Mouse (Mus musculus): Measurements from ENCODE around the gene Fgfr2. TPM values are rescaled to one million over a fixed set of nuclear protein-coding genes. Genes with fewer than 3 reads are reported as not detected.
"Not testable (repeated sequence)": the region's sequence is repeated elsewhere in the genome, so short reads cannot be mapped to it uniquely, and the experiment has no call there.

The Fgfr2 gene
- total RNA-seq, 1 experiment = 37.5 TPM

GRCm38 (mm10) chr7:131113676-131114075 is 2009.5 kb downstream of the Fgfr2 start:
- no peak overlapping the region for H3K27ac ChIP-seq (ENCODE audit: insufficient read depth, low read depth, low read length, poor library complexity, severe bottlenecking)

GRCm38 (mm10) chr7:131112486-131112885 is 2010.7 kb downstream of the Fgfr2 start:
- H3K27ac ChIP-seq (ENCODE audit: insufficient read depth, low read depth, low read length, poor library complexity, severe bottlenecking) = no peak overlapping the region
- TF ChIP-seq ZC3H11A (IDR thresholded peaks at IDR 0.05; ENCODE audit: borderline replicate concordance, low read depth, low read length) (no peak; the same call in 1 of the 2 replicates), HCFC1 (IDR thresholded peaks at IDR 0.05; ENCODE audit: borderline replicate concordance, insufficient read depth, low read length) (no peak), ZNF384 (IDR thresholded peaks at IDR 0.05; ENCODE audit: low read depth, low read length) (no peak)
- H3K4me1 ChIP-seq (ENCODE audit: control insufficient read depth in 2 of 2, insufficient read depth in 2 of 2, low read length in 2 of 2, poor library complexity in 1 of 2) = no peaks in the 10 kb centered on the region
- no peak overlapping the region for H3K4me3 ChIP-seq (ENCODE audit: insufficient read depth in 1 of 2, low read depth in 1 of 2, low read length in 2 of 2, poor library complexity in 1 of 2, severe bottlenecking in 1 of 2)
- no peaks in the 10 kb centered on the region for H3K9me3 ChIP-seq (ENCODE audit: control insufficient read depth, insufficient read depth, low read depth, low read length)
- in situ Hi-C loops (cut with MboI; ENCODE audit: low sequenced_read_pairs in 2 of 2, unreplicated experiment in 2 of 2) = no loop called here
- peak; percentile 37 for DNase-seq (ENCODE audit: low read depth, low spot score)
- H3K9ac ChIP-seq (ENCODE audit: insufficient read depth, low read depth, low read length, poor library complexity, severe bottlenecking) = no peak overlapping the region
- no peaks in the 10 kb centered on the region for H3K36me3 ChIP-seq (ENCODE audit: control insufficient read depth, insufficient read depth, low read length, poor library complexity, severe bottlenecking)

More at GRCm38 (mm10) chr7:131113676-131114075, 2009.5 kb downstream of the Fgfr2 start:
- Histone ChIP-seq H3K4me3 (ENCODE audit: insufficient read depth in 1 of 2, low read depth in 1 of 2, low read length in 2 of 2, poor library complexity in 1 of 2, severe bottlenecking in 1 of 2) (no peak overlapping the region), H3K4me1 (ENCODE audit: control insufficient read depth in 2 of 2, insufficient read depth in 2 of 2, low read length in 2 of 2, poor library complexity in 1 of 2) (no peaks in the 10 kb centered on the region), H3K9me3 (ENCODE audit: control insufficient read depth, insufficient read depth, low read depth, low read length) (no peaks in the 10 kb centered on the region), H3K9ac (ENCODE audit: insufficient read depth, low read depth, low read length, poor library complexity, severe bottlenecking) (no peak overlapping the region), H3K36me3 (ENCODE audit: control insufficient read depth, insufficient read depth, low read length, poor library complexity, severe bottlenecking) (no peaks in the 10 kb centered on the region)
- in situ Hi-C loops (cut with MboI; ENCODE audit: low sequenced_read_pairs in 2 of 2, unreplicated experiment in 2 of 2) = no loop called here
- no peak for TF ChIP-seq ZNF384 (IDR thresholded peaks at IDR 0.05; ENCODE audit: low read depth, low read length)
- no peak for TF ChIP-seq CHD2 (IDR thresholded peaks at IDR 0.05; ENCODE audit: low read depth, low read length)
- TF ChIP-seq MAFK (IDR thresholded peaks at IDR 0.05; ENCODE audit: insufficient read depth, low read depth, low read length) = no peak
- TF ChIP-seq HCFC1 (IDR thresholded peaks at IDR 0.05; ENCODE audit: borderline replicate concordance, insufficient read depth, low read length) = no peak
- TF ChIP-seq ZC3H11A (IDR thresholded peaks at IDR 0.05; ENCODE audit: borderline replicate concordance, low read depth, low read length) = no peak
- no peak for DNase-seq (ENCODE audit: low read depth, low spot score)

- DNase-seq (ENCODE audit: low read depth, low spot score); H3K36me3 ChIP-seq (ENCODE audit: control insufficient read depth, insufficient read depth, low read length, poor library complexity, severe bottlenecking); in situ Hi-C loops (cut with MboI; ENCODE audit: low sequenced_read_pairs in 2 of 2, unreplicated experiment in 2 of 2): not testable (repeated sequence)
These were observed 2040.7 kb downstream of the Fgfr2 start for GRCm38 (mm10) chr7:131082403-131082802.

GRCm38 (mm10) chr7:131075956-131076355 is 2047.2 kb downstream of the Fgfr2 start:
- peak; percentile 16 for DNase-seq (ENCODE audit: low read depth, low spot score)
- TF ChIP-seq ZC3H11A (IDR thresholded peaks at IDR 0.05; ENCODE audit: borderline replicate concordance, low read depth, low read length) (no peak; the same call in 1 of the 2 replicates), CHD2 (IDR thresholded peaks at IDR 0.05; ENCODE audit: low read depth, low read length) (no peak), HCFC1 (IDR thresholded peaks at IDR 0.05; ENCODE audit: borderline replicate concordance, insufficient read depth, low read length) (no peak), ZNF384 (IDR thresholded peaks at IDR 0.05; ENCODE audit: low read depth, low read length) (no peak), MAFK (IDR thresholded peaks at IDR 0.05; ENCODE audit: insufficient read depth, low read depth, low read length) (no peak)

More at GRCm38 (mm10) chr7:131082403-131082802, 2040.7 kb downstream of the Fgfr2 start:
- not testable (repeated sequence) for H3K9me3 ChIP-seq (ENCODE audit: control insufficient read depth, insufficient read depth, low read depth, low read length); H3K4me3 ChIP-seq (ENCODE audit: insufficient read depth in 1 of 2, low read depth in 1 of 2, low read length in 2 of 2, poor library complexity in 1 of 2, severe bottlenecking in 1 of 2); H3K27ac ChIP-seq (ENCODE audit: insufficient read depth, low read depth, low read length, poor library complexity, severe bottlenecking); H3K4me1 ChIP-seq (ENCODE audit: control insufficient read depth in 2 of 2, insufficient read depth in 2 of 2, low read length in 2 of 2, poor library complexity in 1 of 2); H3K9ac ChIP-seq (ENCODE audit: insufficient read depth, low read depth, low read length, poor library complexity, severe bottlenecking)

GRCm38 (mm10) chr7:131074098-131074497 is 2049.1 kb downstream of the Fgfr2 start:
- H3K4me3 ChIP-seq (ENCODE audit: insufficient read depth in 1 of 2, low read depth in 1 of 2, low read length in 2 of 2, poor library complexity in 1 of 2, severe bottlenecking in 1 of 2); H3K36me3 ChIP-seq (ENCODE audit: control insufficient read depth, insufficient read depth, low read length, poor library complexity, severe bottlenecking); H3K27ac ChIP-seq (ENCODE audit: insufficient read depth, low read depth, low read length, poor library complexity, severe bottlenecking); in situ Hi-C loops (cut with MboI; ENCODE audit: low sequenced_read_pairs in 2 of 2, unreplicated experiment in 2 of 2); H3K9me3 ChIP-seq (ENCODE audit: control insufficient read depth, insufficient read depth, low read depth, low read length); H3K9ac ChIP-seq (ENCODE audit: insufficient read depth, low read depth, low read length, poor library complexity, severe bottlenecking); H3K4me1 ChIP-seq (ENCODE audit: control insufficient read depth in 2 of 2, insufficient read depth in 2 of 2, low read length in 2 of 2, poor library complexity in 1 of 2); DNase-seq (ENCODE audit: low read depth, low spot score): not testable (repeated sequence)

More at GRCm38 (mm10) chr7:131075956-131076355, 2047.2 kb downstream of the Fgfr2 start:
- in situ Hi-C loops (cut with MboI; ENCODE audit: low sequenced_read_pairs in 2 of 2, unreplicated experiment in 2 of 2) = no loop called here
- Histone ChIP-seq H3K9me3 (ENCODE audit: control insufficient read depth, insufficient read depth, low read depth, low read length) (no peaks in the 10 kb centered on the region), H3K27ac (ENCODE audit: insufficient read depth, low read depth, low read length, poor library complexity, severe bottlenecking) (no peak overlapping the region), H3K36me3 (ENCODE audit: control insufficient read depth, insufficient read depth, low read length, poor library complexity, severe bottlenecking) (no peaks in the 10 kb centered on the region), H3K4me3 (ENCODE audit: insufficient read depth in 1 of 2, low read depth in 1 of 2, low read length in 2 of 2, poor library complexity in 1 of 2, severe bottlenecking in 1 of 2) (no peak overlapping the region), H3K9ac (ENCODE audit: insufficient read depth, low read depth, low read length, poor library complexity, severe bottlenecking) (no peak overlapping the region), H3K4me1 (ENCODE audit: control insufficient read depth in 2 of 2, insufficient read depth in 2 of 2, low read length in 2 of 2, poor library complexity in 1 of 2) (no peaks in the 10 kb centered on the region)

- DNase-seq (ENCODE audit: low read depth, low spot score); H3K4me3 ChIP-seq (ENCODE audit: insufficient read depth in 1 of 2, low read depth in 1 of 2, low read length in 2 of 2, poor library complexity in 1 of 2, severe bottlenecking in 1 of 2); H3K27ac ChIP-seq (ENCODE audit: insufficient read depth, low read depth, low read length, poor library complexity, severe bottlenecking); H3K4me1 ChIP-seq (ENCODE audit: control insufficient read depth in 2 of 2, insufficient read depth in 2 of 2, low read length in 2 of 2, poor library complexity in 1 of 2); H3K36me3 ChIP-seq (ENCODE audit: control insufficient read depth, insufficient read depth, low read length, poor library complexity, severe bottlenecking); H3K9ac ChIP-seq (ENCODE audit: insufficient read depth, low read depth, low read length, poor library complexity, severe bottlenecking); in situ Hi-C loops (cut with MboI; ENCODE audit: low sequenced_read_pairs in 2 of 2, unreplicated experiment in 2 of 2); H3K9me3 ChIP-seq (ENCODE audit: control insufficient read depth, insufficient read depth, low read depth, low read length): not testable (repeated sequence)
These were observed 2049.7 kb downstream of the Fgfr2 start for GRCm38 (mm10) chr7:131073476-131073875.

- not testable (repeated sequence) for DNase-seq (ENCODE audit: low read depth, low spot score)
These were observed 2055.0 kb downstream of the Fgfr2 start for GRCm38 (mm10) chr7:131068191-131068590.

More at GRCm38 (mm10) chr7:131068191-131068590, 2055.0 kb downstream of the Fgfr2 start:
- H3K27ac ChIP-seq (ENCODE audit: insufficient read depth, low read depth, low read length, poor library complexity, severe bottlenecking); H3K36me3 ChIP-seq (ENCODE audit: control insufficient read depth, insufficient read depth, low read length, poor library complexity, severe bottlenecking); H3K4me3 ChIP-seq (ENCODE audit: insufficient read depth in 1 of 2, low read depth in 1 of 2, low read length in 2 of 2, poor library complexity in 1 of 2, severe bottlenecking in 1 of 2); in situ Hi-C loops (cut with MboI; ENCODE audit: low sequenced_read_pairs in 2 of 2, unreplicated experiment in 2 of 2); H3K4me1 ChIP-seq (ENCODE audit: control insufficient read depth in 2 of 2, insufficient read depth in 2 of 2, low read length in 2 of 2, poor library complexity in 1 of 2); H3K9ac ChIP-seq (ENCODE audit: insufficient read depth, low read depth, low read length, poor library complexity, severe bottlenecking); H3K9me3 ChIP-seq (ENCODE audit: control insufficient read depth, insufficient read depth, low read depth, low read length): not testable (repeated sequence)
